Mouse (Mus musculus) heart, embryonic 15.5 days (tissue): ENCODE results near the gene Tnr. TPM values are rescaled to one million over a fixed set of nuclear protein-coding genes. Genes with fewer than 3 reads are reported as not detected.

Experiments
- ATAC-seq: fragments of 200-750 bp; cut with Nextera tagmentation; replicated peaks from 2 replicates; pipeline ENCODE4 v1.8.0; 2017; ENCODE audit warnings: low read depth, moderate TSS enrichment; ENCODE audit not compliant: insufficient number of reproducible peaks, insufficient read depth, low FRiP score
- H3K27ac ChIP-seq: fragments of 300-500 bp; sonication (generic); 2 replicates; pipeline ENCODE4 v1.5.1; 2015; ENCODE audit warnings: mild to moderate bottlenecking, inconsistent platforms
- H3K27me3 ChIP-seq: fragments of 300-500 bp; sonication (generic); 2 replicates; pipeline ENCODE4 v1.6.1; 2015; ENCODE audit warnings: inconsistent platforms
- H3K36me3 ChIP-seq: fragments of 300-500 bp; sonication (generic); 2 replicates; pipeline ENCODE4 v1.6.1; 2015; ENCODE audit warnings: mild to moderate bottlenecking, inconsistent platforms
- H3K4me1 ChIP-seq: fragments of 300-500 bp; sonication (generic); replicated peaks from 2 replicates; pipeline ENCODE4 v1.6.1; 2015; ENCODE audit warnings: inconsistent platforms
- H3K4me2 ChIP-seq: fragments of 300-500 bp; sonication (generic); 2 replicates; pipeline ENCODE4 v1.6.1; 2015; ENCODE audit warnings: inconsistent platforms, mild to moderate bottlenecking, moderate library complexity
- H3K4me3 ChIP-seq: fragments of 300-500 bp; sonication (generic); 2 replicates; pipeline ENCODE4 v1.5.1; 2015; ENCODE audit warnings: mild to moderate bottlenecking, inconsistent platforms
- H3K9ac ChIP-seq: fragments of 300-500 bp; sonication (generic); 2 replicates; pipeline ENCODE4 v1.6.1; 2015; ENCODE audit warnings: mild to moderate bottlenecking, inconsistent platforms
- H3K9me3 ChIP-seq: fragments of 300-500 bp; sonication (generic); replicated peaks from 2 replicates; pipeline ENCODE4 v1.6.1; 2016; ENCODE audit warnings: inconsistent platforms
- WGBS: fragments of 180-500 bp; shearing (Covaris S2); methylation state at CpG from one replicate; pipeline ENCODE4 v1.1.7; 2015; ENCODE audit warnings: mixed read lengths; 5-methylcytosine and 5-hydroxymethylcytosine counted together
- polyA plus RNA-seq: library from polyadenylated mRNA; unstranded; fragments of >200 nt; fragmentation: Nextera tagmentation; extraction: Ambion mirVana; gene quantifications from 2 replicates; pipeline ENCODE4 v1.2.1, GENCODE M21; 2015

Gene Tnr
- polyA plus RNA-seq, 1 experiment from 2014 or later: 0.04 TPM

DNA sequence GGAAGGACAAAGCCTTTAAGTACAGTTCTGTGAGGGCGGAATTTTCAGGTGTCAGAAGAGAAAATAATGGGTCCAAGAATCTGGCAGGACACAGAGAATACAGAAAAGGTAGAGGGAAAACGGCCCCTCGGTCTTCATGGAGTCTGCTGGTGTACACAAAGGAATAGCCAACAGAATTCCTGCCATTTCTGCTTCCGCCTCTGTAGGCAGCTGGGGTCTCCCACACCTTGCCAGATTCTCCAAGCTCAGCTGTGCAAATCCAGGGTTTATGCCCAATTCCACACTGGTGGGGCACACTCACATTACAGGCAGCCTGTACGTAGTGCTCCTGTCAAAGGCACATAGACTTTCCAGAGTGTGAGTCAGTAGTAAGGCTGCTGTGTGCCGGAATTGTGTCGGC, 43.6 kb downstream of the Tnr start:
- ATAC-seq: no peak
- no peak overlapping the region for H3K4me3 ChIP-seq
- no peak overlapping the region for H3K9ac ChIP-seq
- H3K4me2 ChIP-seq: no peak overlapping the region
- H3K27me3 ChIP-seq: no peaks in the 10 kb centered on the region
- H3K9me3 ChIP-seq: no peaks in the 10 kb centered on the region
- H3K36me3 ChIP-seq: no peaks in the 10 kb centered on the region
- 78% methylated on average over 7 of the region's 7 CpGs for WGBS
- no peak overlapping the region for H3K27ac ChIP-seq
- no peaks in the 10 kb centered on the region for H3K4me1 ChIP-seq

GRCm38 (mm10) chr1:159570270-159570669, 46.7 kb downstream of the Tnr start:
- Histone ChIP-seq H3K36me3 (no peaks in the 10 kb centered on the region), H3K4me3 (no peak overlapping the region), H3K9ac (no peak overlapping the region), H3K9me3 (no peaks in the 10 kb centered on the region), H3K4me1 (no peaks in the 10 kb centered on the region), H3K27me3 (no peaks in the 10 kb centered on the region), H3K4me2 (no peak overlapping the region), H3K27ac (peak overlapping the region; percentile 30; the same call in 1 of the 2 replicates)
- ATAC-seq: no peak
- 24% methylated on average over 8 of the region's 8 CpGs for WGBS

GRCm38 (mm10) chr1:159570831-159571230, 47.3 kb downstream of the Tnr start:
- Histone ChIP-seq H3K36me3 (no peaks in the 10 kb centered on the region), H3K27ac (no peak overlapping the region), H3K4me3 (no peak overlapping the region), H3K9ac (no peak overlapping the region), H3K4me1 (no peaks in the 10 kb centered on the region), H3K9me3 (no peaks in the 10 kb centered on the region), H3K27me3 (no peaks in the 10 kb centered on the region), H3K4me2 (no peak overlapping the region)
- ATAC-seq: no peak
- WGBS: 67% methylated on average over 2 of the region's 2 CpGs

GRCm38 (mm10) chr1:159571951-159572350, 48.4 kb downstream of the Tnr start:
- no peaks in the 10 kb centered on the region for H3K4me1 ChIP-seq
- no peaks in the 10 kb centered on the region for H3K36me3 ChIP-seq
- no peaks in the 10 kb centered on the region for H3K9me3 ChIP-seq
- no peak overlapping the region for H3K4me2 ChIP-seq
- H3K9ac ChIP-seq: no peak overlapping the region
- H3K27ac ChIP-seq: no peak overlapping the region
- no peaks in the 10 kb centered on the region for H3K27me3 ChIP-seq
- no peak for ATAC-seq
- 86% methylated on average over 3 of the region's 3 CpGs for WGBS
- H3K4me3 ChIP-seq: no peak overlapping the region

GRCm38 (mm10) chr1:159573116-159573515, 49.5 kb downstream of the Tnr start:
- ATAC-seq: no peak

DNA sequence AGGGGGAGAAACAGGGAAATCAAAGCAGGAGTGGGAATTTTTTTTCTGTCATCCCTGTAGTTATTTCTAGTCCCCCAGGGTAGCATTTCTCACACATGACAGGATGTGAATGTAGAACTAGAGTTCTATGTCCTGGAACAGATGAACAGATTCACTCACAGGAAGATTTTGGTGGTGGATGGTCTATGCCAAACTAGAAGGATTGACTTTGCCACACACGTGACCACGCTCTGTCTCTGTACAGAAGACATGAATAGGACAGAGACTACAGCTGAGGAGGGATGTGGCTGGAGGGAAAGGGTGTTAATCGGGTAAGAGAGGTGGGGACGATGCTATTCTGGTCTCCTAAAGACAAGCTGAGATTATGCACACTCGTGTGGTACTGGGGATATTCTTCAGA, 51.1 kb downstream of the Tnr start:
- ATAC-seq: no peak
- H3K9me3 ChIP-seq: no peaks in the 10 kb centered on the region
- H3K9ac ChIP-seq: no peak overlapping the region
- 52% methylated on average over 5 of the region's 5 CpGs for WGBS
- H3K4me3 ChIP-seq: no peak overlapping the region
- no peak overlapping the region for H3K27ac ChIP-seq
- H3K4me1 ChIP-seq: no peaks in the 10 kb centered on the region
- no peak overlapping the region for H3K4me2 ChIP-seq
- H3K27me3 ChIP-seq: no peaks in the 10 kb centered on the region
- no peaks in the 10 kb centered on the region for H3K36me3 ChIP-seq

More at GRCm38 (mm10) chr1:159573116-159573515, 49.5 kb downstream of the Tnr start:
- Histone ChIP-seq H3K36me3 (no peaks in the 10 kb centered on the region), H3K27ac (no peak overlapping the region), H3K9ac (no peak overlapping the region), H3K4me1 (no peaks in the 10 kb centered on the region), H3K4me2 (no peak overlapping the region), H3K27me3 (no peaks in the 10 kb centered on the region), H3K9me3 (no peaks in the 10 kb centered on the region), H3K4me3 (no peak overlapping the region)
- 70% methylated on average over 2 of the region's 2 CpGs for WGBS

- Histone ChIP-seq H3K9ac (no peak overlapping the region), H3K4me3 (no peak overlapping the region), H3K36me3 (no peaks in the 10 kb centered on the region), H3K27ac (no peak overlapping the region), H3K27me3 (no peaks in the 10 kb centered on the region), H3K4me1 (no peaks in the 10 kb centered on the region), H3K9me3 (no peaks in the 10 kb centered on the region), H3K4me2 (no peak overlapping the region)
- WGBS: 56% methylated on average over 2 of the region's 2 CpGs
- ATAC-seq: no peak
Observed at GRCm38 (mm10) chr1:159576246-159576645, 52.7 kb downstream of the Tnr start.

- Histone ChIP-seq H3K4me3 (no peak overlapping the region), H3K9ac (no peak overlapping the region), H3K9me3 (no peaks in the 10 kb centered on the region), H3K4me2 (no peak overlapping the region), H3K36me3 (no peaks in the 10 kb centered on the region), H3K27me3 (no peaks in the 10 kb centered on the region), H3K27ac (no peak overlapping the region), H3K4me1 (no peaks in the 10 kb centered on the region)
- 26% methylated on average over 3 of the region's 3 CpGs for WGBS
- no peak for ATAC-seq
Observed at GRCm38 (mm10) chr1:159578391-159578790, 54.8 kb downstream of the Tnr start.

GRCm38 (mm10) chr1:159580335-159580921, 56.9 kb downstream of the Tnr start:
- Histone ChIP-seq H3K9ac (no peak overlapping the region), H3K4me1 (no peaks in the 10 kb centered on the region), H3K36me3 (no peaks in the 10 kb centered on the region), H3K4me3 (no peak overlapping the region), H3K27me3 (no peaks in the 10 kb centered on the region), H3K27ac (no peak overlapping the region), H3K9me3 (no peaks in the 10 kb centered on the region), H3K4me2 (no peak overlapping the region)
- ATAC-seq: no peak
- WGBS: 65% methylated on average over 8 of the region's 8 CpGs

DNA sequence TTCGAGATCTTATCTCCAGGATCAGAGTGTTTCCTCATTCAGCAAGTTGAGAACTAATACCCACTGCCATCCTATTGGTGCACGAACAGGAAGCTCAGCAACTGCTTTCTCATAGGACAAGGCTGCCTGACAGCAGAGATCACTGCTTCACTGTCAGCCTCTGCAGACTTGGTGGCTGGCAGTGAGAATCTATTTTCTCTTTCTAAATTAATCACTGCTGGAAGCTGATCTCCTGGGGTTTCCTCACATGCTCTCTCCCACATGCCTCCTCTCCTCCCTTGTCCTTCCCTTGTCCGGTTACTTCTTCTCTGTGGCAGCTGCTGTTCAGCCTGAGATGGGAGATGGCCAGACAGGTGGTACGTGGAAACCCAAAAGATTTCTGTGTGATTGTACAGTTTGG, 60.3 kb downstream of the Tnr start:
- no peaks in the 10 kb centered on the region for H3K9me3 ChIP-seq
- H3K4me2 ChIP-seq: no peak overlapping the region
- WGBS: 67% methylated on average over 4 of the region's 4 CpGs
- no peak for ATAC-seq
- H3K4me1 ChIP-seq: no peaks in the 10 kb centered on the region
- H3K4me3 ChIP-seq: no peak overlapping the region
- H3K9ac ChIP-seq: no peak overlapping the region
- H3K27ac ChIP-seq: no peak overlapping the region
- no peaks in the 10 kb centered on the region for H3K27me3 ChIP-seq
- H3K36me3 ChIP-seq: no peaks in the 10 kb centered on the region

GRCm38 (mm10) chr1:159588741-159589140, 65.2 kb downstream of the Tnr start:
- H3K9me3 ChIP-seq: no peaks in the 10 kb centered on the region
- ATAC-seq: no peak
- no peak overlapping the region for H3K4me3 ChIP-seq
- H3K4me2 ChIP-seq: no peak overlapping the region
- no peak overlapping the region for H3K9ac ChIP-seq
- H3K27ac ChIP-seq: no peak overlapping the region
- WGBS: 51% methylated on average over 2 of the region's 2 CpGs
- H3K4me1 ChIP-seq: peaks cover 9% of the 10 kb centered on the region
- no peaks in the 10 kb centered on the region for H3K27me3 ChIP-seq
- no peaks in the 10 kb centered on the region for H3K36me3 ChIP-seq
